Mouse (Mus musculus) brain, embryonic 14.5 days (tissue): ENCODE measurements around the gene Pole.

Experiments
- CTCF ChIP-seq: fragments of 200-500 bp; IDR thresholded peaks from 2 replicates; pipeline ENCODE4 v1.5.1; 2012; ENCODE audit warnings: inconsistent platforms, mild to moderate bottlenecking, moderate library complexity, borderline replicate concordance; ENCODE audit not compliant: insufficient read depth, insufficient read length; ENCODE audit errors: extremely low read depth
- POLR2A ChIP-seq: fragments of 200-500 bp; IDR thresholded peaks from 2 replicates; pipeline ENCODE4 v1.6.1; 2012; ENCODE audit warnings: mild to moderate bottlenecking, inconsistent platforms, borderline replicate concordance; ENCODE audit not compliant: poor library complexity, insufficient read depth, insufficient read length, severe bottlenecking; ENCODE audit errors: extremely low read depth

DNA sequence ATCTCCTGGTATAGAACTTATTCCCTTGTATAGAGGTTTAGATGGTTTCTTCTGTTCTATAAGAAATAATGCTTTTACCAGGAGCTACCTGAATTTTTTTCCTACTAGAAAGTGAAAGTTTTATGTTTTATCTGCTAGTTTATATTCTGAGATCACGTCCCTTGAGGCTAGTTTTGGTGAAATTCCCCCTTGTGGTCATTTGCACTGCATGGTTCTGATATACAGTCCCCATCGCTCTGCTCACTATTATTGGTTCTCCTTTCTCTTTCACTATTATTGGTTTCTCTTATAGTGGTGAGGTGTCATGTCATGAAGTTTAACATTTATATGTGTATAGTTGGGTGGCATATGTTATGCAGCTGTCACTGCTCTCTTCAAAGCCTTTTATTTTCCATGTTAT is 14.5 kb downstream of the Pole start:
- TF ChIP-seq POLR2A: no peak
- TF ChIP-seq CTCF: no peak
